Mouse (Mus musculus): ENCODE data around the gene Adat3. TPM values are rescaled to one million over a fixed set of nuclear protein-coding genes. Genes with fewer than 3 reads are reported as not detected.

Gene Adat3
- total RNA-seq (2023) = 1 to 10 TPM; 1.3 to 2.9 TPM

DNA sequence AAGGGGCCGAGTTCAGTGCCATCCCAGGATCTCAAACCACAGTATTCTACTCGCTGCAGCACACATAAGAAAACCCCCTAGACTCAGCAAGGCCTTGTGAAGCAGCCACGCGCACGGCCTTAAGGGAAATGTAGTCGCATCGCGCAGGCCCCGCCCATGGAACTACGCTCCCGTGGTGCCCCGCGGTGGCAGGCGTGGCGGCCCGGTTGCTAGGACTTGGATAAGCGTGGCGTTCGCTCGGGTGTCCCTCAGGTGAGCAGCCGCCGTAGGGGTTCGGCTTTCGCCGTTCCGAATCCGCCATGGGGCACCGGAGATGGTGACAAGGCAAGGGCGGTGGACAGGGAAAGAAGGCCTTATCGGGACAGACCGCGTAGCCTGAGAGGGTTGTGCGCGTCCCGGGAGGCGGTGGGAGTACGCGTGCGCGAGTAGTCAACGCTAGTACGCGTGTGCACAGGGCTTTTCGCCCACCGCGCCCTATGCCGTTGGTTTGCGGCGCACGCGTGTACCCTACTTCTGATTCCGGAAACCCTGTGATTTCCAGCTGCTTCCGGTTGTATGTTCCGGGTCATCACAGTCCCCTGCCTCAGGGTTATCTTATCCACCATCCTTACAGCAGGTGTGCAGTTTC, at the start of gene Adat3, which contains the start of gene Scamp4:
Gene Adat3, plus strand, starts transcription at position 183 of the 628 bp plus-strand sequence.
Gene Scamp4, plus strand, starts transcription at position 175 of the 628 bp plus-strand sequence.

DNA sequence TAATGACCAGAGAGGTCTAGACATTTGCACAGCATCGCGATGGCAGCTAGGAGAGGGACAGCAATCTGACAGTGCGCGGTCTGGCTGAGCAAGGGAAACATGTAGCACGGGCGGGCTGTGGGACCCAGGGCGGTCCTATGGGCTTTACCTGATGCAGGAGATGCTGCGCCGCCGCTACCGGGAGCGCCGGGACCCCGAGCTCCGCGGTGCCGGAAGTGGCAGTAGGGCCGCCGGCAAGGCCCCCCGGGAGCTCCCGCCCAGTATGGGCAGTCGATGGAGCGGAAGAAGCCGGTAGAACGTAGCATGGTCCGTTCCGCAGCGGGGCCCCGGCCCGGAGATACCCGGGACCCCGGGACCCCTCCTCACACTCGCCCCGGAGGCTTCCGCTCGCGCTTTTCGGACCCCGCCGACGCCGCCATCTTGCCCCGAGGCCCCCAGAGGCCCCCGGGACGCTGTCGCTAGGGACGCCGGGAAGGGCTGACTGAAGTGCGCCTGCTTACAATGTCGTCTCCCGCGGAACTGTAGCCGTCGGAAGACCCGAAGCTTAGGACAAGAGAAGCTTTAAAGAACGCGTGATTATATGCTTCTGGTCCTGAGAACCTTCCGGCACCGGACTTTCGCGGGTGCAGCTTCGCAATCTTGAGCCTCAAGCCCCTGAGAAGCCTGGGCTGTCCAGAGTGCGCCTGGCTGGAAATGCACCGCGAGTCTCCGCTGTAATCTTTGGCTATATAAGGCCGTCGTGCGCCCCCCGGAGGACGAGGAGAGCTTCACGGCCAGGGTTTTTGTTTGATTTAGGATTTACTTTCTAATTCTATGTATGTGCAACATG, 41.4 kb upstream of the Adat3 start, which contains the start of gene Rexo1:
Gene Rexo1, minus strand, starts transcription at position 445 of the 829 bp plus-strand sequence.

DNA sequence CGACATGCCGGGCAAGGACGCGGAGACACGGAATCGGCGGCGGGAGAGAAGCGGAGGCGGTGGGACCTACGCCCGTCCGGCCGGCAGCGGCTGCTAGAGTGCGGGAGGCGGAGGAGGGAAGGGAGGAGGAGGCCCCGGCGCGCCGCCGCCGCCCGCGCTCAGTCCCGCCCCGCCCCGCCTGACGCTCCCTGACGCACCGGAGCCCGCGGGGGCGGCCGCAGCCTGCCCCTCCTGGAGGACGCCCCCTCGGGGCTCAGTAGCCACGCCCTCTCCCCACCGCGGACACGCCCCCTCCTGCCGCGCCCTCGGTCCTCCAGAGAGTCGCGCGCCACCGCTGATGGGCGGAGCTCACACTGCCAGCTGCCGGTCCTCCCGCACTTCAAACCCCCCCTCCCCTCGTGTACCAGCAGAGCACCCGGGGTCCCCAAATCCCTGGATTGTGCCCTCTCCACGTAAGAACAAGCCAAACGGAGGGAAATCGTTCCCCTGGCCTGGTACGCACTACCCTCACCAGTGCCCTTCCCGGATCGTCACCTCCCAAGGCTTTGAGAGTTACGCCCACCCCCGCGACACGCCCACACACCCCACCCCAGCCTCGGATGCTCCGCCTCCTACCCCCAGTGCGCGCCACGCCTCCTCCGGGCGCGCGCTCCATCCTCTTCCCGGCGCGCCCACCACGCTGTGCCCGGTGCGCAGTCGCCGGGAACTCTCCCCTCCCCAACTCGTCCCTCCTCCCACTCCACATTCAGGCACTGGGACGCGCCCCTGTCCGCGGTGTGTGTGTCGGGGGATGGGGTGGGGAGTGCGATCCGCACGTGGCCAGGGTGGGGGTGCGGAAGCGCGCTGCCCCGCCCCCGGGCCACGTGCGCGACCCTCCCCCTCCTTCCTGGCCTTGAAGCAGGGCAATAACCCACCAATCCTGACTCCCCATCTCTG, 25.2 kb upstream of the Adat3 start, which contains the start of gene Klf16:
Gene Klf16, minus strand, starts transcription at position 127 of the 936 bp plus-strand sequence.

DNA sequence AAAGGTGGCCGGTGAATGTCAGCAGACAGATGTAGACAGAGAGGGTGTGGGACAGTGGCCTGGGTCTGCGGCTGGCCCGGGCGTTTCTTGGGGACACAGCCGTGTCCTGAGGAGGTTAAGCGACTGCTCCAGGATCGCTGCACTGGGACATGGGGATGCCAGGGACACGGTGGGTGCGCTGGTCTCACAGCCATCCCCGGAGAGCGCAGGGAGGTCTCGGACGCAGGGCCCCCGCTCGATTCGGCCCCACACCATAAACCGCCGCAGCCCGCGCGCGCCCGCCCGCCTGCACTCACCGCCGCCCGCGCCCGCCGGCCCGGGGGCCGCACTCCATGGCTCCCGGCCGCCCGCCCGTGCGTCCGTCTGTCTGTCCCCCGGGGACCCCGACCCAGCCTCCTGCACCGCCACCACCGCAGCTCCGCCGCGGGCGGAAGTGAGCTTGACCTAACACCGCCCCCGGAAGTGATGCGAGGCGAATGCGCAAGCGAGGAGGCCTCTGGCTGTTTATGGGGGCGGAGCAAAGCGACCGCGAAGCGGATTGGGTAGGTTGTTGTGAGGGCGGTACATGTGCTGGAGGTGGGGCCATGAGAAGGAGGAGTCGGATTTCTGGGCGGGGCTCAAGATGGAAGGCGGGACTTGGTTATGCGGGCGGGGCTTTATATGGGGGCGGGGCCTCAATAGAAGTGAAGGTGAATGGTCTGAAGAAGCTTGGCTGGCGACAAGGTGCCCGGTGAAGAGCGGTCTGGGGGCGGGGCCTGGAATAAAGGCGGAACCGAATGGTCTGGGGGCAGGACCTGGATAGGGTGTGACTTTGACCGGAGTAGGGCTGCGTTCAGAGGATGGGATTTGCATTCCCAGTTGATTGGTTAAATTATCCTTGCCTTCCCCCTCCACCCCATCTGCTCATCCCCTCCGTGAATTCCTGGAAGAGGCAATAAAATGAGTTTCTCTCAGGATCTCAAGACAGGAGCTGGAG, 12.5 kb upstream of the Adat3 start, which contains the start of gene Abhd17a:
Gene Abhd17a, minus strand, starts transcription at position 463 of the 976 bp plus-strand sequence.

DNA sequence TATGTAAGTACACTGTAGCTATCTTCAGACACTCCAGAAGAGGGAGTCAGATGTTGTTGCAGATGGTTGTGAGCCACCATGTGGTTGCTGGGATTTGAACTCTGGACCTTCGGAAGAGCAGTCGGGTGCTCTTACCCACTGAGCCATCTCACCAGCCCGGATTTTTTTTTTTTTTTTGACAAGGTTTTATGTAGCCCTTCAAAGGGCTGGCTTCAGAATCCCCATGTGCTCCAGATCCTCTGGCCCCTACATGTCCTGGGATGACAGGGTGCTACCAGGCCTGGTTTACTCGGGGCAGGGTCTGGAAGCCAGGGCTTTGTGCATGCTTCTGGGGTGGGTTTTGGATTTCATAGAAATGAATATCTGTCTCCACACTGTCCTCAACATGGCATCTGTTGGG, 3.0 kb downstream of the Adat3 start, which contains the start of gene Gm49322:
Gene Gm49322, plus strand, starts transcription at position 301 of the 400 bp plus-strand sequence.

DNA sequence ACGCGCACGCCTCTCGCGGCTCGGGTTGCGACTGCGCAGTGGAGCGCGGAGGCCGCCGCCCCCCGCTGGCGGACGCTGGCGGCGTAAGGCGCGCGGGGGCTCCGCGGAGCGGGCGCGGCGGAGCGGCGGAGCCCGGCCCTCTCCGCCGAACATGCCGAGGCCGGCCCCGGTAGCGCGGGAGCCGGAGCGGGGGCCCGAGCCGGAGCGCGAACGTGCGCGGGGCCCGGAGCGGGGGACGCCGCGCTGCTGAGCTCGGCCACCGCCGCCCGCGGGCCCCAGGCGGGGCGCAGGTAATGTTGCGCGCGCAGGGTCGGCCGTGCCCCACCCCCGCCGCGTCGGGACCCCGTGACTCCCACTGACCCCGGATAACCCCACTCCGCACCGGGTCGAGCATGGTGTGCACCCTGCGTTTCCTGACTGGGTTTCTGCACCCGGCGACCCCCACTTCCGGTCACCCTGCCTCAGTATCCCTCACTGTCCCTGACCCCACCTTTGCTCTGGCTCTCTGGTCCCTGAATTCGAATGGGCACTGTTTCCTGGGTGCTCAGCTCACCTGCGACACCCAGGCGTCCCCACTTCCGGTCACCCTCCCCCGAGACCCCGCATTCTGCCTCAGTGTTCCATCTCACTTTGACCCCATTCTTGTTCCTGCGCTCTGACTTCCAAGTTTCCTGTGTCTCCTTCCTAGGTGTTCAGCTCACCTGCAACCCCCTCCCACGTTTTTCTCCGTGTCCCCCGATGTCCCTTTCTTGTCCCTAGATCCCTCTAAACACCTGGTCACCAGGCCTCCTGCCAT, 20.2 kb downstream of the Adat3 start, which contains the start of gene Csnk1g2:
Gene Csnk1g2, plus strand, starts transcription at position 178 of the 796 bp plus-strand sequence.

DNA sequence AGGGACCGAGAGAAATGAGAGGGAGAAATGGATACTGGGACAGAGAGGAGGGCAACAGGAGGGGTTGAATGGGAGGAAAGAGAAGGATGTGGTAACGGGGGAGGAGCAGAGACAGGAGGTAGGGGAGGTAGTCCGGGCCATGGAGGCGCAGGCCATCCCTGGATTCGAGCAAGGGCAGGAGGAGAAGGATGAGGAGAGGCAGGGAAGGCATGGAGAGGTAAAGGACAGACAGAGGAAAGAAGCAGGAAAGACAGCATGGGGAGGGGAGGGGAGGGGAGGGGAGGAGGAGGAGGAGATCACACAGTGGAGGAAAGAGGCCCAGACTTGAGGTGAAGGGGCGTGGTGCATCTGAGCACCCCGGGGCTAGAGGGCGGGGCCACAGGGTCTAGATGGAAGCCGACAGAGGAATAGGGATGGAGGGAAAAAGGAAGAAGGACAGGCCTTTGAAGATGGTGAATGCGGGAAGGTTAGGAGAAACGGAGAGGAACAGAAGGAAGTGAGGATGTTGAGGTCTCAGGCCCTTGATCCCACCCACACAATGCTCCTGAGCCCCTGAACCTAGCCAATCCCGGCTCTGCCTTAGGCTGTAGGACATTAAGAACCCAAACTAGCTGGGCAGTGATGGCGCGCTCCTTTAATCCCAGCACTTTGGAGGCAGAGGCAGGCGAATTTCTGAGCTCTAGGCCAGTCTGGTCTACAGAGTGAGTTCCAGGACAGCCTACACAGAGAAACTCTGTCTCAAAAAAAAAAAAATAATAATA, 54.4 kb downstream of the Adat3 start, which contains the start of gene Btbd2:
Gene Btbd2, minus strand, starts transcription at position 209 of the 761 bp plus-strand sequence.

Other genes with a start within 250 kb of the Adat3 start
- gene Plk5, start 246.4 kb upstream of the Adat3 start, total RNA-seq (2023) = not detected
- gene Mex3d, start 215.2 kb upstream of the Adat3 start, total RNA-seq (2023) = 1 to 10 TPM; 3.3 to 4.2 TPM
- 10 to 100 TPM; 41.9 to 49.5 TPM for gene Mbd3, start 203.3 kb upstream of the Adat3 start, total RNA-seq (2023)
- 100 to 1,000 TPM; 101 to 112 TPM for gene Uqcr11, start 196.1 kb upstream of the Adat3 start, total RNA-seq (2023)
- 10 to 100 TPM; 50.5 to 63.1 TPM for gene Tcf3, start 169.2 kb upstream of the Adat3 start, total RNA-seq (2023)
- not detected for gene Onecut3, start 108.0 kb upstream of the Adat3 start, total RNA-seq (2023)
- gene Atp8b3, start 63.8 kb upstream of the Adat3 start, total RNA-seq (2023) = under 1 TPM; 0.11 TPM
- 10 to 100 TPM; 55.9 to 56.9 TPM for gene Rexo1, start 41.3 kb upstream of the Adat3 start, total RNA-seq (2023)
- 10 to 100 TPM in 1 of 2 experiments, 1 to 10 TPM in 1; 8.4 to 10.7 TPM for gene Klf16, start 25.6 kb upstream of the Adat3 start, total RNA-seq (2023)
- 10 to 100 TPM; 40.9 to 44.3 TPM for gene Abhd17a, start 12.5 kb upstream of the Adat3 start, total RNA-seq (2023)
- gene Scamp4, start within 50 bp of the Adat3 start, total RNA-seq (2023) = 10 to 100 TPM; 11.1 to 12.5 TPM
- under 1 TPM; 0.29 to 0.70 TPM for gene Gm49322, start 3.1 kb downstream of the Adat3 start, total RNA-seq (2023)
- 100 to 1,000 TPM in 1 of 2 experiments, 10 to 100 TPM in 1; 96.3 to 120 TPM for gene Csnk1g2, start 20.0 kb downstream of the Adat3 start, total RNA-seq (2023)
- 10 to 100 TPM; 19.2 to 23.8 TPM for gene Btbd2, start 54.2 kb downstream of the Adat3 start, total RNA-seq (2023)
- gene Mknk2, start 75.2 kb downstream of the Adat3 start, total RNA-seq (2023) = 100 to 1,000 TPM; 187 to 191 TPM
- 100 to 1,000 TPM; 124 TPM for gene Mob3a, start 99.1 kb downstream of the Adat3 start, total RNA-seq (2023)
- gene Izumo4, start 99.3 kb downstream of the Adat3 start, total RNA-seq (2023) = 1 to 10 TPM; 8.5 to 10.0 TPM
- gene Ap3d1, start 139.4 kb downstream of the Adat3 start, total RNA-seq (2023) = 10 to 100 TPM; 91.5 to 95.8 TPM
- gene Dot1l, start 152.3 kb downstream of the Adat3 start, total RNA-seq (2023) = 10 to 100 TPM; 30.9 to 33.4 TPM
- gene Sf3a2, start 195.3 kb downstream of the Adat3 start, total RNA-seq (2023) = 10 to 100 TPM; 44.1 to 48.2 TPM
- 10 to 100 TPM; 70.8 to 77.6 TPM for gene Plekhj1, start 195.7 kb downstream of the Adat3 start, total RNA-seq (2023)
- gene Amh, start 202.4 kb downstream of the Adat3 start, total RNA-seq (2023) = 1 to 10 TPM in 1 of 2 experiments, under 1 TPM in 1; 0.94 to 1.1 TPM
- not detected for gene Jsrp1, start 210.6 kb downstream of the Adat3 start, total RNA-seq (2023)
- 100 to 1,000 TPM; 551 to 600 TPM for gene Oaz1, start 223.8 kb downstream of the Adat3 start, total RNA-seq (2023)
- gene Lingo3, start 241.2 kb downstream of the Adat3 start, total RNA-seq (2023) = not detected